Mouse (Mus musculus): ENCODE measurements around the gene Cdk14. TPM values are rescaled to one million over a fixed set of nuclear protein-coding genes. Genes with fewer than 3 reads are reported as not detected.
A peak's percentile ranks its signal among the peaks of the same experiment; 100 is the strongest.

Cdk14 gene
- polyA plus RNA-seq, 1 experiment, result 83.4 TPM

GRCm38 (mm10) chr5:4778274-4778673 is 641.8 kb downstream of the Cdk14 start:
- no peak overlapping the region for H3K27ac ChIP-seq (ENCODE audit: insufficient read depth, low read depth, low read length)

GRCm38 (mm10) chr5:4776495-4776894 is 643.6 kb downstream of the Cdk14 start:
- whole genome bisulfite sequencing, result 85% methylated on average over 2 of the region's 2 CpGs
- Histone ChIP-seq H3K4me3 (ENCODE audit: insufficient read depth, low read depth, low read length) (no peak overlapping the region), H3K4me1 (ENCODE audit: control insufficient read depth, insufficient read depth, low read length) (peaks cover 3% of the 10 kb centered on the region), H3K27ac (ENCODE audit: insufficient read depth, low read depth, low read length) (no peak overlapping the region)
- TF ChIP-seq POLR2A (IDR thresholded peaks at IDR 0.05; ENCODE audit: insufficient read depth, low read depth, low read length), result no peak
- TF ChIP-seq CTCF (IDR thresholded peaks at IDR 0.05; ENCODE audit: insufficient read depth, low read depth, low read length), result no peak

More at GRCm38 (mm10) chr5:4778274-4778673, 641.8 kb downstream of the Cdk14 start:
- Histone ChIP-seq H3K4me1 (ENCODE audit: control insufficient read depth, insufficient read depth, low read length) (peaks cover 3% of the 10 kb centered on the region), H3K4me3 (ENCODE audit: insufficient read depth, low read depth, low read length) (no peak overlapping the region)
- TF ChIP-seq POLR2A (IDR thresholded peaks at IDR 0.05; ENCODE audit: insufficient read depth, low read depth, low read length) (no peak), CTCF (IDR thresholded peaks at IDR 0.05; ENCODE audit: insufficient read depth, low read depth, low read length) (no peak)
- 90% methylated on average over 3 of the region's 3 CpGs for whole genome bisulfite sequencing

GRCm38 (mm10) chr5:4773090-4773772 is 646.9 kb downstream of the Cdk14 start:
- WGBS, result 25% methylated on average over 9 of the region's 9 CpGs
- TF ChIP-seq POLR2A (IDR thresholded peaks at IDR 0.05; ENCODE audit: insufficient read depth, low read depth, low read length), result no peak
- no peak for TF ChIP-seq CTCF (IDR thresholded peaks at IDR 0.05; ENCODE audit: insufficient read depth, low read depth, low read length)
- peaks cover 3% of the 10 kb centered on the region for H3K4me1 ChIP-seq (ENCODE audit: control insufficient read depth, insufficient read depth, low read length)
- H3K27ac ChIP-seq (ENCODE audit: insufficient read depth, low read depth, low read length), result no peak overlapping the region
- H3K4me3 ChIP-seq (ENCODE audit: insufficient read depth, low read depth, low read length), result no peak overlapping the region

GRCm38 (mm10) chr5:4770609-4771008 is 649.5 kb downstream of the Cdk14 start:
- Histone ChIP-seq H3K27ac (ENCODE audit: insufficient read depth, low read depth, low read length) (no peak overlapping the region), H3K4me1 (ENCODE audit: control insufficient read depth, insufficient read depth, low read length) (peaks cover 3% of the 10 kb centered on the region), H3K4me3 (ENCODE audit: insufficient read depth, low read depth, low read length) (no peak overlapping the region)
- 96% methylated on average over 1 of the region's 1 CpGs for WGBS
- TF ChIP-seq POLR2A (IDR thresholded peaks at IDR 0.05; ENCODE audit: insufficient read depth, low read depth, low read length) (no peak), CTCF (IDR thresholded peaks at IDR 0.05; ENCODE audit: insufficient read depth, low read depth, low read length) (no peak)

- TF ChIP-seq CTCF (IDR thresholded peaks at IDR 0.05; ENCODE audit: insufficient read depth, low read depth, low read length) (no peak), POLR2A (IDR thresholded peaks at IDR 0.05; ENCODE audit: insufficient read depth, low read depth, low read length) (no peak)
- H3K27ac ChIP-seq (ENCODE audit: insufficient read depth, low read depth, low read length), result no peak overlapping the region
- no peaks in the 10 kb centered on the region for H3K4me1 ChIP-seq (ENCODE audit: control insufficient read depth, insufficient read depth, low read length)
- no peak overlapping the region for H3K4me3 ChIP-seq (ENCODE audit: insufficient read depth, low read depth, low read length)
- WGBS, result 81% methylated on average over 2 of the region's 2 CpGs
Measured at GRCm38 (mm10) chr5:4767896-4768295, 652.2 kb downstream of the Cdk14 start.

- 91% methylated on average over 5 of the region's 5 CpGs for WGBS
- TF ChIP-seq POLR2A (IDR thresholded peaks at IDR 0.05; ENCODE audit: insufficient read depth, low read depth, low read length), result no peak
- no peak for TF ChIP-seq CTCF (IDR thresholded peaks at IDR 0.05; ENCODE audit: insufficient read depth, low read depth, low read length)
- H3K27ac ChIP-seq (ENCODE audit: insufficient read depth, low read depth, low read length), result no peak overlapping the region
- no peak overlapping the region for H3K4me3 ChIP-seq (ENCODE audit: insufficient read depth, low read depth, low read length)
- H3K4me1 ChIP-seq (ENCODE audit: control insufficient read depth, insufficient read depth, low read length), result no peaks in the 10 kb centered on the region
Measured at GRCm38 (mm10) chr5:4766719-4767118, 653.4 kb downstream of the Cdk14 start.

- Histone ChIP-seq H3K4me3 (ENCODE audit: insufficient read depth, low read depth, low read length) (no peak overlapping the region), H3K4me1 (ENCODE audit: control insufficient read depth, insufficient read depth, low read length) (peaks cover 6% of the 10 kb centered on the region; the same call in 1 of the 2 replicates), H3K27ac (ENCODE audit: insufficient read depth, low read depth, low read length) (no peak overlapping the region)
- TF ChIP-seq POLR2A (IDR thresholded peaks at IDR 0.05; ENCODE audit: insufficient read depth, low read depth, low read length) (no peak), CTCF (IDR thresholded peaks at IDR 0.05; ENCODE audit: insufficient read depth, low read depth, low read length) (no peak)
Measured at GRCm38 (mm10) chr5:4761891-4762290, 658.2 kb downstream of the Cdk14 start.

GRCm38 (mm10) chr5:4758331-4759080 is 661.6 kb downstream of the Cdk14 start:
- TF ChIP-seq CTCF (IDR thresholded peaks at IDR 0.05; ENCODE audit: insufficient read depth, low read depth, low read length) (no peak), POLR2A (IDR thresholded peaks at IDR 0.05; ENCODE audit: insufficient read depth, low read depth, low read length) (no peak)
- Histone ChIP-seq H3K27ac (ENCODE audit: insufficient read depth, low read depth, low read length) (no peak overlapping the region), H3K4me3 (ENCODE audit: insufficient read depth, low read depth, low read length) (peak overlapping the region; percentile 75)

GRCm38 (mm10) chr5:4757902-4758301 is 662.2 kb downstream of the Cdk14 start, which contains the start of gene Fzd1:
Fzd1 (minus strand) TSS chr5:4758035.
- under 1% methylated on average over 33 of the region's 33 CpGs for WGBS
- TF ChIP-seq CTCF (IDR thresholded peaks at IDR 0.05; ENCODE audit: insufficient read depth, low read depth, low read length) (no peak), POLR2A (IDR thresholded peaks at IDR 0.05; ENCODE audit: insufficient read depth, low read depth, low read length) (0 out of 2 replicates have a peak, but pooled peaks have one; percentile 35)
- Histone ChIP-seq H3K27ac (ENCODE audit: insufficient read depth, low read depth, low read length) (no peak within 1 kb of the TSS), H3K4me3 (ENCODE audit: insufficient read depth, low read depth, low read length) (peak within 1 kb of the TSS; percentile 75), H3K4me1 (ENCODE audit: control insufficient read depth, insufficient read depth, low read length) (peaks cover 25% of the 10 kb centered on the region)

More at GRCm38 (mm10) chr5:4758331-4759080, 661.6 kb downstream of the Cdk14 start:
- H3K4me1 ChIP-seq (ENCODE audit: control insufficient read depth, insufficient read depth, low read length), result peaks cover 25% of the 10 kb centered on the region
- WGBS, result 4% methylated on average over 23 of the region's 23 CpGs

Data from olfactory bulb, adult 2 months (tissue).